Mouse (Mus musculus) lung, adult 2 months (tissue): Measurements from ENCODE around the gene Ap4m1.

Experiments
- CTCF ChIP-seq: fragments of 200-500 bp; IDR thresholded peaks from 2 replicates; pipeline ENCODE4 v1.5.1; 2011; ENCODE audit warnings: mild to moderate bottlenecking, low read length, control low read depth; ENCODE audit not compliant: insufficient read depth
- POLR2A ChIP-seq: fragments of 200-500 bp; IDR thresholded peaks from 2 replicates; pipeline ENCODE4 v1.6.1; 2011; ENCODE audit warnings: low read depth, mild to moderate bottlenecking, control low read depth, low read length, borderline replicate concordance; ENCODE audit errors: extremely low read depth

- no peak for TF ChIP-seq CTCF
- no peak for TF ChIP-seq POLR2A
These were observed 36.1 kb downstream of the Ap4m1 start for GRCm38 (mm10) chr5:138207873-138208272.
